Mouse (Mus musculus): ENCODE results near the gene Med10.

GRCm38 (mm10) chr13:69855941-69856340 is 53.7 kb downstream of the Med10 start:
- no peak for TF ChIP-seq CTCF (IDR thresholded peaks at IDR 0.05; ENCODE audit: control insufficient read depth, insufficient read depth, insufficient replicate concordance, low read depth, low read length)
- TF ChIP-seq POLR2A (IDR thresholded peaks at IDR 0.05; ENCODE audit: control insufficient read depth, low read depth, low read length) = no peak

Measured in testis, adult 2 months (tissue).